Mouse (Mus musculus): ENCODE data around the gene Taf12. TPM values are rescaled to one million over a fixed set of nuclear protein-coding genes. Genes with fewer than 3 reads are reported as not detected.

Gene Taf12
- 42.4 and 52.5 TPM in 2 replicates for polyA plus RNA-seq (2016; fragmentation: Nextera tagmentation; extraction: Ambion mirVana)

DNA sequence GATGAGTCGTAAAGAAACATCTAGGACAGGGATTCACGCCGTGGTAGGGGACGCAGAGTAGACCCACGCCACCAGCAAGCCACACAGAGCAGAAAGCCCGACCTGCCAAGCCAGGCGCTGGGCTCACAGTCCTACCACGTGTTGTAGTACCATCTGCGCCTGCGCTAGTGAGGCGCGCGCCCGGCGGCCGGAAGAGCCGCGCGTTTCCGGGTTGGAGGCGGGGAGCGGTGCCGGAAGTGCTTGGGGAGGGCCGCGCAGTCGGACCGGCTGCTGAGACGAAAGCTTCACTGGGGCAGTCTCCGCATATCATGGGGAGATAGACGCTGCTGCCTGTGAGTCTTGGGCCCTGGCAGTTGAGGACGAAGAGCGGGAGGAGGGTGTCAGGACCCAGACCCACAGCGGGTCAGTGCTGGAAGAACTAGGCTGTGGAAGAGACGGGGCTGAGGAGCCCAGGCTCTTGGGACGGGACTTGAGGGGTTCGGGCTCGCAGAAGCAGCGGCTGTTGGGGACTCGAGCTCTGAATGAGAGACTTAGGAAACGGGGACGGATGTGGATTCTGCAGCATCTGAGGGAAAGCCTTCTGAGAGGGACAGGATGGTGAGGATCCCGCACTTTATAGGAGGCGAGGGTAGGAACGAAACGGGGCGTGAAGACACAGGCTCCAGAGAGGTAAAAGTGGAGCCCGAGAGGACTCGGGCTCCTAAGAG is at the start of gene Taf12:
TSS of gene Taf12 (plus strand) at position 220 of the 707 bp plus-strand sequence.
- peak within 1 kb of the TSS; percentile 87 for H3K4me3 ChIP-seq
- no peaks in the 10 kb centered on the region for H3K27me3 ChIP-seq (ENCODE audit: insufficient read depth, poor library complexity, severe bottlenecking)
- H3K4me1 ChIP-seq = peaks cover 16% of the 10 kb centered on the region; the same call in 1 of the 2 replicates
- no peaks in the 10 kb centered on the region for H3K36me3 ChIP-seq
- WGBS = under 1% methylated on average over 48 of the region's 48 CpGs
- no peaks in the 10 kb centered on the region for H3K9me3 ChIP-seq
- peak within 1 kb of the TSS; percentile 94 for H3K27ac ChIP-seq
- DNase-seq (ENCODE audit: low spot score) = peak; percentile 97

GRCm38 (mm10) chr4:132230422-132230821 is 43.8 kb upstream of the Taf12 start:
- 87% methylated on average over 5 of the region's 5 CpGs for WGBS
- H3K27me3 ChIP-seq (ENCODE audit: insufficient read depth, poor library complexity, severe bottlenecking) = no peaks in the 10 kb centered on the region
- H3K27ac ChIP-seq = no peak overlapping the region
- H3K9me3 ChIP-seq = no peaks in the 10 kb centered on the region
- H3K4me3 ChIP-seq = no peak overlapping the region
- no peak for DNase-seq (ENCODE audit: low spot score)
- no peaks in the 10 kb centered on the region for H3K4me1 ChIP-seq
- H3K36me3 ChIP-seq = peaks cover 95% of the 10 kb centered on the region

DNA sequence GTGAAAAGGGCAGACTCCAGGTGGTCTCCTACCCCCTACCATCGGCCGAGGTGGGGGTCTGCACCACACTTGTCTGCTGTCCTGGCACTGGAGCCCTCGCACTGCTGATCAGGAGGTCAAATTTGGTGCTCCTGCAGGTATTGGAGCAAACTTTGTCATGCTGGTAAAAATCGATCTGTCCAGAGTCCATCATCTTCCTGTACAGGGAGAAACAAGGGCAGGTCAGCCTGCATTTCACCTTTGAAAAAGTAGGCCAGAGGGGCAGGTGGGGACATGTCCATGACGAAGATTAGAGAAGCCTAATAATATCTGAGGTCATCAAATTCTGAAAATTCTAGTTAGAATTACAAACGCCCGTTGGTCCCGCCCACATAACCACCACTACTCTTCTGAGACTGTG is 39.5 kb upstream of the Taf12 start:
- no peak for DNase-seq (ENCODE audit: low spot score)
- WGBS = 92% methylated on average over 8 of the region's 8 CpGs
- peaks cover 97% of the 10 kb centered on the region for H3K36me3 ChIP-seq
- no peaks in the 10 kb centered on the region for H3K4me1 ChIP-seq
- no peaks in the 10 kb centered on the region for H3K9me3 ChIP-seq
- no peak overlapping the region for H3K27ac ChIP-seq
- H3K27me3 ChIP-seq (ENCODE audit: insufficient read depth, poor library complexity, severe bottlenecking) = no peaks in the 10 kb centered on the region
- no peak overlapping the region for H3K4me3 ChIP-seq

DNA sequence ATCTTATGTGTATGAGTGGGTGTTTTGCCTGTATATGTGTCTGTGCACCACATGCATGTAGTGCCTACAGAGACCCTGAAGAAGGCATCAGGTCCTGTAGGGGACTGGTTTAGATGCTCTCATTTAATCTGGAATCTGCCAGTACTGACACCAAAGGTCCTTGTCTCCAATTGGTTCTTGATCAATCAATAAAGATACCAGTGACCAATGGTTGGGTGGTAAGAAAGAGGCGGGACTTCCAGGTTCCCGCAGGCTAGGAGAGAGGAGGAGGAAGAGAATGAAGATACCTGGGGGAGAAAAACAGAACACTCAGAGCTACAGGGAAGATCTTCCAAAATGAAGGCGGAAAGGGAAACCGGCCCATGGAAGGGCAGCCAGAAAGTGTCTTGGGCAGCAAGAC is 35.8 kb upstream of the Taf12 start:
- WGBS = 84% methylated on average over 4 of the region's 4 CpGs
- DNase-seq (ENCODE audit: low spot score) = no peak
- no peak overlapping the region for H3K27ac ChIP-seq

DNA sequence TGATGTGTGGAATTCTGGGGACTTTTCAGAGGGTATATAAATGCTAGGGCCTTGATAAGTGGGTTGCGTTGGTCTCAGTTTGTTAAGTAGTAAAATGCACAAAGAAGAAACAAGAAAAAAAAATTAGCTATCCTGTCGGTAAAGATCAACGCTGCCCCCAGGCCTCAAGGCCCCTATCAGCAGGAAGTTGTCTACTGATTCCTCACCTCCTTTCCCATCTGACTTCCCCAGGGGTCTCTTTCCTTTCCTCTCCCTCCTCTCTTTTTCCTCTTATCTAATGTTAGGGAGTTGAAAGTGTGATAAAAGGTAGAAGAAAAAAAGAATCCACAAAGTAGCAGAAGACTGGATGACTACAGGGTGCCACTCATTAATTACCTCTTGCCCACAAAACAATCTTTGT is 33.8 kb upstream of the Taf12 start:
- Histone ChIP-seq H3K36me3 (peaks cover 88% of the 10 kb centered on the region), H3K27ac (no peak overlapping the region), H3K4me3 (no peak overlapping the region), H3K9me3 (no peaks in the 10 kb centered on the region), H3K4me1 (no peaks in the 10 kb centered on the region), H3K27me3 (ENCODE audit: insufficient read depth, poor library complexity, severe bottlenecking) (no peaks in the 10 kb centered on the region)
- WGBS = 55% methylated on average over 3 of the region's 3 CpGs
- no peak for DNase-seq (ENCODE audit: low spot score)

More for the DNA sequence above, 35.8 kb upstream of the Taf12 start:
- Histone ChIP-seq H3K36me3 (peaks cover 94% of the 10 kb centered on the region), H3K4me1 (no peaks in the 10 kb centered on the region), H3K27me3 (ENCODE audit: insufficient read depth, poor library complexity, severe bottlenecking) (no peaks in the 10 kb centered on the region), H3K9me3 (no peaks in the 10 kb centered on the region), H3K4me3 (no peak overlapping the region)

GRCm38 (mm10) chr4:132241208-132241607 is 33.0 kb upstream of the Taf12 start:
- no peak for DNase-seq (ENCODE audit: low spot score)
- H3K4me3 ChIP-seq = no peak overlapping the region
- 67% methylated on average over 3 of the region's 3 CpGs for WGBS
- no peak overlapping the region for H3K27ac ChIP-seq
- H3K9me3 ChIP-seq = no peaks in the 10 kb centered on the region
- peaks cover 88% of the 10 kb centered on the region for H3K36me3 ChIP-seq
- no peaks in the 10 kb centered on the region for H3K27me3 ChIP-seq (ENCODE audit: insufficient read depth, poor library complexity, severe bottlenecking)
- no peaks in the 10 kb centered on the region for H3K4me1 ChIP-seq

GRCm38 (mm10) chr4:132245643-132246042 is 28.5 kb upstream of the Taf12 start:
- H3K4me1 ChIP-seq = no peaks in the 10 kb centered on the region
- 79% methylated on average over 3 of the region's 3 CpGs for WGBS
- no peak for DNase-seq (ENCODE audit: low spot score)
- no peaks in the 10 kb centered on the region for H3K27me3 ChIP-seq (ENCODE audit: insufficient read depth, poor library complexity, severe bottlenecking)
- no peak overlapping the region for H3K4me3 ChIP-seq
- peak overlapping the region; percentile 30; the same call in 1 of the 2 replicates for H3K27ac ChIP-seq
- no peaks in the 10 kb centered on the region for H3K9me3 ChIP-seq
- H3K36me3 ChIP-seq = peaks cover 83% of the 10 kb centered on the region

DNA sequence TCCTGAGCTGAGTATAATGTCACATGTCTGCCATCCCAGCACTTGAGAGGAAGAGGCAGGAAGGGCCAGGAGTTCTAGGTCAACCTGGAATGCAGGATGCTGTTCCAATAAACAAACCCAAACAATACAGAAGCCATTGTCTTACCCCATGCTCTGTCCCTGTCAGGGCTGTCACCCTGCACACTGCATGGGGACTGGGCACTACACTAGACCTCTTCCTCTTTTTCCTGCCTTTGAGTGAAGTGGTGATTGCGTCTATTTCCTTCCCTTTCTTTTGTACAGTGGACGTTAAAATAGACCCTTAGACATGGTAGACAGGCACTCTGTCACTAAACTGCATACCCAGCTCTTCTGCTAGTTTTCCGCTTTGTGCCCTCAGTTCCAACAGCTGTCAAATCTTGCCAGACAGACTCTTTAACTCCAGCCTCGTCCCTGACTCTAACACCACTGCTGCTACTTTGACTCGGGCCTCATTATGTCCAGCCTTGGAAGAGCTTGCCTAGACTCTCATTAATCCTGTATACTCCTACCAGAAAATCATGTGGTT is 26.7 kb upstream of the Taf12 start:
- H3K9me3 ChIP-seq = no peaks in the 10 kb centered on the region
- H3K4me3 ChIP-seq = no peak overlapping the region
- no peaks in the 10 kb centered on the region for H3K27me3 ChIP-seq (ENCODE audit: insufficient read depth, poor library complexity, severe bottlenecking)
- WGBS = 74% methylated on average over 5 of the region's 5 CpGs
- DNase-seq (ENCODE audit: low spot score) = no peak
- peaks cover 83% of the 10 kb centered on the region for H3K36me3 ChIP-seq
- H3K27ac ChIP-seq = no peak overlapping the region
- H3K4me1 ChIP-seq = no peaks in the 10 kb centered on the region

GRCm38 (mm10) chr4:132251596-132251995 is 22.6 kb upstream of the Taf12 start:
- no peak overlapping the region for H3K27ac ChIP-seq
- no peak overlapping the region for H3K4me3 ChIP-seq
- no peak for DNase-seq (ENCODE audit: low spot score)
- no peaks in the 10 kb centered on the region for H3K27me3 ChIP-seq (ENCODE audit: insufficient read depth, poor library complexity, severe bottlenecking)
- no peaks in the 10 kb centered on the region for H3K9me3 ChIP-seq
- peaks cover 52% of the 10 kb centered on the region for H3K36me3 ChIP-seq
- 93% methylated on average over 9 of the region's 9 CpGs for WGBS
- H3K4me1 ChIP-seq = peaks cover 23% of the 10 kb centered on the region

- H3K36me3 ChIP-seq = peaks cover 39% of the 10 kb centered on the region
- DNase-seq (ENCODE audit: low spot score) = no peak
- WGBS = 83% methylated on average over 8 of the region's 8 CpGs
- no peaks in the 10 kb centered on the region for H3K9me3 ChIP-seq
- no peak overlapping the region for H3K27ac ChIP-seq
- H3K4me1 ChIP-seq = peaks cover 25% of the 10 kb centered on the region
- H3K27me3 ChIP-seq (ENCODE audit: insufficient read depth, poor library complexity, severe bottlenecking) = no peaks in the 10 kb centered on the region
- H3K4me3 ChIP-seq = no peak overlapping the region
These were observed 21.0 kb upstream of the Taf12 start for GRCm38 (mm10) chr4:132253128-132253527.

GRCm38 (mm10) chr4:132253622-132254021 is 20.6 kb upstream of the Taf12 start:
- peak overlapping the region; percentile 52; the same call in 1 of the 2 replicates for H3K27ac ChIP-seq
- DNase-seq (ENCODE audit: low spot score) = no peak
- 59% methylated on average over 2 of the region's 2 CpGs for WGBS
- H3K36me3 ChIP-seq = peaks cover 35% of the 10 kb centered on the region
- no peaks in the 10 kb centered on the region for H3K9me3 ChIP-seq
- H3K4me3 ChIP-seq = no peak overlapping the region
- H3K4me1 ChIP-seq = peaks cover 25% of the 10 kb centered on the region
- no peaks in the 10 kb centered on the region for H3K27me3 ChIP-seq (ENCODE audit: insufficient read depth, poor library complexity, severe bottlenecking)

- WGBS = 70% methylated on average over 3 of the region's 3 CpGs
- H3K4me1 ChIP-seq = peaks cover 35% of the 10 kb centered on the region
- H3K27me3 ChIP-seq (ENCODE audit: insufficient read depth, poor library complexity, severe bottlenecking) = no peaks in the 10 kb centered on the region
- no peaks in the 10 kb centered on the region for H3K9me3 ChIP-seq
- peaks cover 25% of the 10 kb centered on the region for H3K36me3 ChIP-seq
- no peak overlapping the region for H3K4me3 ChIP-seq
- no peak overlapping the region for H3K27ac ChIP-seq
- DNase-seq (ENCODE audit: low spot score) = no peak
These were observed 19.2 kb upstream of the Taf12 start for GRCm38 (mm10) chr4:132254986-132255385.

- no peak for DNase-seq (ENCODE audit: low spot score)
- H3K27me3 ChIP-seq (ENCODE audit: insufficient read depth, poor library complexity, severe bottlenecking) = no peaks in the 10 kb centered on the region
- peaks cover 11% of the 10 kb centered on the region for H3K36me3 ChIP-seq
- no peak overlapping the region for H3K27ac ChIP-seq
- no peaks in the 10 kb centered on the region for H3K9me3 ChIP-seq
- no peak overlapping the region for H3K4me3 ChIP-seq
- H3K4me1 ChIP-seq = peaks cover 40% of the 10 kb centered on the region
- 89% methylated on average over 3 of the region's 3 CpGs for WGBS
These were observed 17.8 kb upstream of the Taf12 start for GRCm38 (mm10) chr4:132256384-132256783.
